Mouse (Mus musculus) lung, postnatal 0 days (tissue): Measurements from ENCODE around the gene Fhdc1.

Source experiments
- CTCF ChIP-seq: IDR thresholded peaks from 2 replicates; pipeline ENCODE4 v1.5.1; 2016; ENCODE audit warnings: antibody characterized with exemption, mild to moderate bottlenecking
- EP300 ChIP-seq: IDR thresholded peaks from 2 replicates; pipeline ENCODE4 v1.6.1; 2016; ENCODE audit warnings: antibody characterized with exemption, mild to moderate bottlenecking, control low read depth

DNA sequence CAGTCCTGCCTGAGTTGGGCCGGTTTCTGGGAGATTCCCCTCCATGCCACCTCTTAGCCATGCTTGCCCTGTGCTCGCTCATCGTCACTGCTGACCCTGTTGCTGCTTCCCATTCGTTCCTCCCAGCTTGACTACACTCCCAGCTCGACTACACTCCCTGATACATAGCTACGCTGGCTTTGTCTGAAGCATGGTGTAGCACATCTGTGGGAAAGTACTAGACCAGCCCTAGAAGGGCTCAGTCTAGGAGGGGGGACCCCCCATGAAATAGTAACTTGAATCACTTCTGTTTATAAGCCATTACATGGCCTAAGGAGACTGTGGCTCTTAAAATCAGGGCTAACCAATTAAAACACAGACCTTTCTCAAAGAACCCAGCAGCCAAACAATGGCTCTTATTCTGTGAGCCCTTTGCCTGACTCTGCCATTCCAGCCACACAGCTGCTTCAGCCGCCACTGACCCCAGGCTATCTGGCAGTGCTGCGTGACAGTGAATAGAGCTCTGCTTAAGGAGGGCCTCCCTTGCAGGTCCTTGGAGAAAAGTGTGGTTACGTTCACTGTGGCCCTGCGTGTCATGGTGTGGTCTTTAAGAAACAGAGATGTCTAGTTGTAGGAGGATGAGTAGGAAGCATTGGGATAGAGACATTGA, 47.3 kb downstream of the Fhdc1 start:
- no peak for TF ChIP-seq CTCF
- TF ChIP-seq EP300 = no peak
